Mouse (Mus musculus) erythroblast, embryonic 14.5 days (primary cell): ENCODE measurements around the gene Cd19. TPM values are rescaled to one million over a fixed set of nuclear protein-coding genes. Genes with fewer than 3 reads are reported as not detected.
"Not testable (repeated sequence)": the region's sequence is repeated elsewhere in the genome, so short reads cannot be mapped to it uniquely, and the experiment has no call there.

Source experiments
- H3K27me3 ChIP-seq: 2 replicates; pipeline ENCODE4 v1.6.1; 2012; ENCODE audit warnings: inconsistent platforms; ENCODE audit not compliant: control insufficient read depth
- H3K36me3 ChIP-seq: 2 replicates; pipeline ENCODE4 v1.6.1; 2012; ENCODE audit warnings: mild to moderate bottlenecking, inconsistent platforms; ENCODE audit not compliant: control insufficient read depth
- H3K4me1 ChIP-seq: 2 replicates; pipeline ENCODE4 v1.6.1; 2012; ENCODE audit warnings: inconsistent platforms; ENCODE audit not compliant: control insufficient read depth
- H3K4me3 ChIP-seq: replicated peaks from 2 replicates; pipeline ENCODE3; 2012; ENCODE audit warnings: moderate library complexity, mild to moderate bottlenecking, inconsistent platforms
- H3K9me3 ChIP-seq: 2 replicates; pipeline ENCODE4 v1.6.1; 2012; ENCODE audit warnings: low read length, inconsistent platforms, mixed read lengths; ENCODE audit not compliant: control insufficient read depth
- GATA1 ChIP-seq: IDR thresholded peaks from 2 replicates; pipeline ENCODE4 v1.6.1; 2012; ENCODE audit warnings: low read length, inconsistent platforms, mixed read lengths
- TAL1 ChIP-seq: IDR thresholded peaks from 3 replicates; pipeline ENCODE4 v1.6.1; 2012; ENCODE audit warnings: low read length, inconsistent platforms, mixed read lengths
- polyA plus RNA-seq: library from polyadenylated mRNA; stranded (reverse); fragments of >175 nt; gene quantifications from 2 replicates; pipeline ENCODE4 v1.2.3, GENCODE M21; 2012

Gene Cd19
- polyA plus RNA-seq, 1 experiment: not detected

DNA sequence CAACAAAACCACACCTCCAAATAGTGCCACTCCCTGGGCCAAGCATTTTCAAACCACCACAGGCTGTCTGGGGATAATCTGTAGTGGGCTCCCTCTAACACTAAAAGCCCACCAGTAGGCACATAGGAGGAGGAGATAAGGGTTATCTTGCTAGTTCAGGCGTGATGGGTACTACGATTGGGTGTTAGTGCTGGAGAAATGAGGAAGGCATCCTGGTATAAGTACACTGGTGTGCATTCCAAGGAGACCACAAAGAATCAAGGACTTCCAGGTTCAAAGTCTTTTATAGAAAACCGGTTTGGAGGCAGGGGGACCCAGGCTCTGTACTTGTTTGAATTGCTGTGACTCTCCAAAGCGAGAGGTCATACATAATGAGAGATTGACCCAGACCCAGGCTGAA lies 13.5 kb upstream of the Cd19 start:
- no peak for TF ChIP-seq GATA1
- no peak for TF ChIP-seq TAL1
- Histone ChIP-seq H3K9me3 (peaks cover 11% of the 10 kb centered on the region), H3K4me3 (peak overlapping the region; percentile 81), H3K27me3 (peaks cover 9% of the 10 kb centered on the region), H3K4me1 (peaks cover 29% of the 10 kb centered on the region), H3K36me3 (peaks cover 2% of the 10 kb centered on the region; the same call in 1 of the 2 replicates)

DNA sequence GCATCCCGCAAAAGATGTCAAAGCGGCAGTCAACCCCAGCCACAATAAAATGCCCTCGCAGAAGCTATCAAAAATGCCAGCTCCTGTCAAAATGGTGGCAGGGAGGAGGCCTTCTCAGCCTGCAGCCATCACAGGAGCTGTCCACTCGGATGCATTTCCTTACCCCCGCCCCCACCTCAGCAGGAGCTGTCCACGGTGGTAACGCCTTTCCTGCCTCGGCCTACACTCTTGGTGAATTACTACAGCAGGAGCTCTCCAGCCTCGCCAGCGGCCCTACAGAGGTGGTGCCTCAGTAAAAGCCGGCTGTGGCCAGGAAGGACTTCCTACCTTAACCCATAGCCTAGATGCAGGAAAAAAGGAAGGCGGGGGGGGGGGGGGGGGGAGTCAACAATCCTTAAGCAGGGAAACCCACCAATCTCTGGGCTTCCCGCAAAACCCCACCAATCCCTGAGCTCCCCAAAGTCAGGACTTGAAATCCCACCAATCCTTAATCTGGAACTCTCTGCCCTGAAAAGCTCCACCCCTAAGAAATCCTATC lies 12.7 kb upstream of the Cd19 start:
- peaks cover 29% of the 10 kb centered on the region for H3K4me1 ChIP-seq

DNA sequence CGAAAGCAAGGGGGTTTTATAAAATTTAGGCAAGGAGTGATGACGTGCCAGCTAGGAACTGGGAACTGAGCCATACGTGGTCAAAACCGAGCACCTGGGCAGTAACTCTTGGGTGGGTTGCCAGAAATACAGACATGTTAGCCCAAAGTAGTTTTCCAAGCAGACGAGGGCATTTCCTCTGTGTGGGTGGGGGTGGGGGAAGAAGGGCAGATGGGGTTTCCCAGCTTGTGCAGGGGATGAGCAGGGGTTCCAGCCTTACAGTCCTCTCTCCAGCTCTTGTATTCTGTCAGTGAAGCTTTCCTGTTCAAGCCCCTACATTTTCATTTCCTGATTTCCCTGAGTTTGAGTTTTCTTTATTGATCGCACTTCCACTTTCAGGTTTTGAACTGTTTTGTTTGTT lies 9.5 kb upstream of the Cd19 start:
- H3K4me1 ChIP-seq: peaks cover 18% of the 10 kb centered on the region
- no peak overlapping the region for H3K4me3 ChIP-seq
- TF ChIP-seq TAL1 (no peak), GATA1 (no peak)

More for the DNA sequence above, 12.7 kb upstream of the Cd19 start:
- Histone ChIP-seq H3K27me3 (peaks cover 9% of the 10 kb centered on the region), H3K4me3 (no peak overlapping the region), H3K36me3 (no peaks in the 10 kb centered on the region; the same call in 1 of the 2 replicates), H3K9me3 (peaks cover 11% of the 10 kb centered on the region)
- no peak for TF ChIP-seq GATA1
- TF ChIP-seq TAL1: no peak

DNA sequence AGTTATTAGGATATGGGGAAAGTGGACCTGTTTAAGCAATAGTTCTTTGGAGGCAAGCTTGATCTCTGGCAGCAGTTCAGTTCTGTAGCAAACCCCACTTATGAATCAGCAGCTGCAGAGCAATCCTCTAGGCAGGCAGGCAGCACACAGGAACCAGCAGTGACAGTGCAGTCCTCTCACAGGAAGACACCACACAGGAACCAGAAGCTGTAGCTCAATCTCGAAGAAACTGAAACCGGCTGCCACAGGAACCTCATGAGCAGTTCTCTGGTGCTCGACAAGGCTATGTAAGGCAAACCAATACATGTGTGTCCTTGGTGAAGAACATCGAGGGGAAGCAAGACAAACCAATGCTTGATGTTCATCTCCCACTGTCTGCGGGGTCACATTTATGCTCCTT lies 7.1 kb upstream of the Cd19 start:
- Histone ChIP-seq H3K4me1 (no peaks in the 10 kb centered on the region), H3K4me3 (no peak overlapping the region), H3K9me3 (peaks cover 4% of the 10 kb centered on the region), H3K36me3 (no peaks in the 10 kb centered on the region), H3K27me3 (peaks cover 5% of the 10 kb centered on the region)
- TF ChIP-seq GATA1: no peak
- no peak for TF ChIP-seq TAL1

More for the DNA sequence above, 9.5 kb upstream of the Cd19 start:
- peaks cover 9% of the 10 kb centered on the region for H3K27me3 ChIP-seq
- no peaks in the 10 kb centered on the region for H3K36me3 ChIP-seq
- H3K9me3 ChIP-seq: peaks cover 11% of the 10 kb centered on the region

DNA sequence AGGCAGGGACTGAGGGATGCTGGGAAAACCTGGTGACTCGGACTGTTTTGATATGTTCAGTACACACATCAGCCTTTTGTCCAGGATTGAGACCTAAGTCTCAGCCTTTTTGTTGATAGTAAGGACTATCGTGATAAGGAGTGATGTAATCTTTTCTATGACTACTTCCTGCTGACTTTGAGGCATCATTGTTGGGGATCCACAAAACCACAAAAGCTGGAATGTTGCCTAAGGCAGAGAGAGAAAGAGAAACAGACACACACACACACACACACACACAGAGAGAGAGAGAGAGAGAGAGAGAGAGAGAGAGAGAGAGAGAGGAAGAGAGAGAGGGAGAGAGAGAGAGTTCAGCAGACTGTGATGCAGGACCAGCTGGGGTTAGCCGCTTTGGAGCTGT lies 3.8 kb upstream of the Cd19 start:
- Histone ChIP-seq H3K4me1 (no peaks in the 10 kb centered on the region), H3K27me3 (no peaks in the 10 kb centered on the region), H3K36me3 (no peaks in the 10 kb centered on the region), H3K4me3 (no peak overlapping the region), H3K9me3 (no peaks in the 10 kb centered on the region)
- TF ChIP-seq TAL1 (no peak), GATA1 (no peak)

DNA sequence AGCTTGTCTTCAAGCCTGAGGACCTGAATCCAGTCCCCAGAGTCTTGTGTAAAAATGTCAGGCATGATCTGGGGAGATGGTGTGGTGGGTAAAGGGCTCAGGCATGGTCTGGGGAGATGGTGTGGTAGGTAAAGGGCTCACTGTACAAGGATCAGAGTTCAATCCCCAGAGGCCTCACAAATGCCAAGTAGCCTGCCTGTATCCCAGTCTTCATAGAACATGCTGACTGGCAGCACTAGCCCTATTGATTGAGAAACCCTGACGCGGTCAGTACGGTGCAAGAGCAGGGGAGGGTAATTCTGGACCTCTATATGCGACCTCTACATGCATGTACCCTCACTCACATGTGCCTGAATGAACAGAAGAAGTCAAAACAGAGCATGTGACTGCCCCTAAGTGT lies 2.9 kb upstream of the Cd19 start:
- Histone ChIP-seq H3K4me3 (no peak overlapping the region), H3K36me3 (no peaks in the 10 kb centered on the region), H3K9me3 (no peaks in the 10 kb centered on the region), H3K27me3 (no peaks in the 10 kb centered on the region), H3K4me1 (no peaks in the 10 kb centered on the region)
- TF ChIP-seq TAL1 (no peak), GATA1 (no peak)

DNA sequence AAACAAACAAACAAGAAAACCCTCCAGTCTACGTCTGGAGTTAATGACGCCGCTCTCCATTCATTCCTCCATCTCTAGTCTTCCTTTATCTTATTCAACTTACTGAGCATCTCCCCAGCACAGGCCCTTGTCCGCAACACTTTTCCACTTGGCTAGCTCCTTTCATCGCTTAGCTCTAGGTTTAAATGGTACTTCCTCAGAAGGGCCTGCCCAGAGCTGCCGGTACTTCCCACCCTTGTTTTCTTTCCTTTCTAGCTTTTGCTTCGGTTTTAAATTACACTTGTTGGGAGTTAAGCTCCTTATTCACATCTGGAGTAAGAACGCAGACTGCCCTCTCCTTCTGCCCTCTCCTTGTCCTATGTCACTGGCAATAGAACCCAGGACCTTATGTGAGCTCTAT lies 2.4 kb upstream of the Cd19 start:
- H3K9me3 ChIP-seq: no peaks in the 10 kb centered on the region
- no peaks in the 10 kb centered on the region for H3K4me1 ChIP-seq
- TF ChIP-seq GATA1: no peak
- TF ChIP-seq TAL1: no peak
- H3K4me3 ChIP-seq: no peak overlapping the region
- no peaks in the 10 kb centered on the region for H3K27me3 ChIP-seq
- H3K36me3 ChIP-seq: no peaks in the 10 kb centered on the region

DNA sequence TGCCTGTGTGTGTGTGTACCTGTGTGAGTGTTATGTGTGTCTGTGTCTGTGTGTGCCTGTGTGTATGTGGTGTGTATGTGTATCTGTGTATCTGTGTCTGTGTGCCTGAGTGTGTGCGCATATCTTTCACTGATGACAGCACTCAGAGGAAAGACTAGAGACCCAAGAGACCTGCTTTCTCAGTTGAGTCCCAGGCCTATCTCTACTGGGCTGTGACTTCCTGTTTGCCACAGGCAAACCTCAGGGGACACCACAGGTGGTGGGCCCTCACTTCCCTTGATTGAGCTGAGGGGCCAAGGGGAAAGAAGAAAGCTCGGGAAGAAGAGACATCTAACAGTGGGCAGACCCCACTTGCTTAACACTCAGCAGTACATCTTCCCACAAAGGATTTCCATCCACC lies 1.9 kb upstream of the Cd19 start:
- H3K9me3 ChIP-seq: no peaks in the 10 kb centered on the region
- H3K4me3 ChIP-seq: no peak overlapping the region
- H3K4me1 ChIP-seq: no peaks in the 10 kb centered on the region
- H3K36me3 ChIP-seq: no peaks in the 10 kb centered on the region
- H3K27me3 ChIP-seq: no peaks in the 10 kb centered on the region
- TF ChIP-seq GATA1 (no peak), TAL1 (no peak)

DNA sequence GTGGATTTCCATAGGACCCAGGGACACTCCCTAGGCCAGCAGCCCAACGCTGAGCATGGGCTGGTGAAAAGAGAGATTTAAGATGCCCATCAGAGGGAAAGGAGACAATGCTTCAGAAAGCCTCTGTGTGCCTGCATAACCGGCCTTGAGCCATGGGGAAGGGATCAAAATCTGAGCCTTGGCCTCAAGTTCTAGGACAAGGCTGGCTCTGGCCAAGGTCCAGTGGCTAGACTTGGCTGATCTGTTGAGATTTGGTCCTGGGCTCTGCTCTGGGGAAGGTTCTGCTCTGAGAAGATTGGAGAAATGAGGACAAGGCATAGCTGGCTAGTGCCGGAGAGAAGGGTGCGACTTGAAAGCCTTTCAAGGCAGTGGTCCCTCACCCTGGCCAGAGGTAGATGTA lies 3.6 kb downstream of the Cd19 start:
- 0 out of 2 replicates have a peak, but pooled peaks cover 2% of the 10 kb centered on the region for H3K27me3 ChIP-seq
- no peaks in the 10 kb centered on the region for H3K9me3 ChIP-seq
- H3K36me3 ChIP-seq: no peaks in the 10 kb centered on the region
- no peak overlapping the region for H3K4me3 ChIP-seq
- TF ChIP-seq TAL1 (no peak), GATA1 (no peak)
- H3K4me1 ChIP-seq: no peaks in the 10 kb centered on the region

DNA sequence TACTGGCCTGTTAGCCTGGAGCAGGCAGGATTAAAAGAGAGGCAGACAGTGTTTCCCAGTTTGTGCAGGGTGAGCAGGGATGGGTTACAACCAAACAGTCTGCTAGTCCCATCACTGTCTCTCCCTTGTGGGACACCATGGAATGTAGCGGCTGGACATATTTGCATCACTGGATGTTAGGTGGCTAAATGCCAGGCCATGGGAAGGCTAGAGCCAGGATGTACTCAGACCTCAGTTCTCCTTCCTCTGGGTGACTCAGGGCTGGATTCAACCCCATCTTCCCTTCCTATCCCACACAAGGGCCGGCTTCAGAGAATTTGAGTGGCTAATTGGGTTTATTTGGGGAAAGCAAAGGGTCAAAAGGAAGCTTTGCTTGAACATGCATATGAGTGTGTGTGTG lies 6.0 kb downstream of the Cd19 start:
- Histone ChIP-seq H3K27me3 (0 out of 2 replicates have a peak, but pooled peaks cover 2% of the 10 kb centered on the region), H3K4me3 (no peak overlapping the region), H3K36me3 (no peaks in the 10 kb centered on the region), H3K4me1 (no peaks in the 10 kb centered on the region), H3K9me3 (no peaks in the 10 kb centered on the region)
- no peak for TF ChIP-seq TAL1
- TF ChIP-seq GATA1: no peak

DNA sequence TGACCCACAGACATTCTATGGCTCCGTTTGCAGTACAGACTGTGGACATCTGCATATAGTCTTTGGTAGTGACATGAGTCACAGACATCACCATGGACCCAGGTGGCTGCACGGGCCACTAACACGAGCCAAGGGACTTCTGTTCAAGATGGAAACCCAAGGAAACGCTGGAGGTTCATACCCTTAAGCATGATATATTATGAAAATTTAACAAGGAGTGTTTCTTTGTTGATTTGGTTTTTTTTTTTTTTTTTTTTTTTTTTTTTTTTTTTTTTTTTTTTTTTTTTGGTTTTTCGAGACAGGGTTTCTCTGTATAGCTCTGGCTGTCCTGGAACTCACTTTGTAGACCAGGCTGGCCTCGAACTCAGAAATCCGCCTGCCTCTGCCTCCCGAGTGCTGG lies 12.2 kb downstream of the Cd19 start:
- H3K4me1 ChIP-seq: peaks cover 12% of the 10 kb centered on the region
- H3K4me3 ChIP-seq, H3K27me3 ChIP-seq, H3K36me3 ChIP-seq, H3K9me3 ChIP-seq: not testable (repeated sequence)
